Mouse (Mus musculus) liver, adult 2 months (tissue): ENCODE results near the gene 2900011O08Rik. TPM values are rescaled to one million over a fixed set of nuclear protein-coding genes. Genes with fewer than 3 reads are reported as not detected.

Experiments
- DNase-seq: peaks from one replicate; pipeline ENCODE4 v3.0.0-alpha.2; 2011; ENCODE audit warnings: low read depth, low spot score; ENCODE audit errors: extremely low read depth
- H3K27ac ChIP-seq: fragments of 200-500 bp; replicated peaks from 2 replicates; pipeline ENCODE4 v1.5.1; 2012; ENCODE audit warnings: low read depth, mild to moderate bottlenecking, control low read depth, inconsistent platforms, low read length; ENCODE audit not compliant: insufficient read depth
- H3K27me3 ChIP-seq: fragments of 200-500 bp; 2 replicates; pipeline ENCODE4 v1.6.1; 2012; ENCODE audit warnings: mild to moderate bottlenecking, moderate library complexity, low read length, inconsistent platforms; ENCODE audit not compliant: control insufficient read depth, insufficient read depth
- H3K36me3 ChIP-seq: fragments of 200-500 bp; 2 replicates; pipeline ENCODE4 v1.6.1; 2012; ENCODE audit warnings: low read length, inconsistent platforms; ENCODE audit not compliant: control insufficient read depth, insufficient read depth
- H3K4me1 ChIP-seq: fragments of 200-500 bp; 2 replicates; pipeline ENCODE4 v1.6.1; 2011; ENCODE audit warnings: low read length; ENCODE audit not compliant: control insufficient read depth, insufficient read depth
- H3K4me3 ChIP-seq: fragments of 200-500 bp; 2 replicates; pipeline ENCODE4 v1.5.1; 2011; ENCODE audit warnings: low read depth, mild to moderate bottlenecking, control low read depth, low read length, moderate library complexity; ENCODE audit not compliant: insufficient read depth
- H3K79me2 ChIP-seq: fragments of 200-500 bp; 2 replicates; pipeline ENCODE4 v1.6.1; 2012; ENCODE audit warnings: inconsistent platforms, mild to moderate bottlenecking, low read length, moderate library complexity; ENCODE audit not compliant: control insufficient read depth, insufficient read depth
- H3K9ac ChIP-seq: fragments of 200-500 bp; 2 replicates; pipeline ENCODE4 v1.6.1; 2012; ENCODE audit warnings: low read depth, mild to moderate bottlenecking, control low read depth, inconsistent platforms, low read length
- CTCF ChIP-seq: fragments of 200-500 bp; IDR thresholded peaks from 2 replicates; pipeline ENCODE4 v1.5.1; 2011; ENCODE audit warnings: low read depth, low read length, control low read depth
- POLR2A ChIP-seq: fragments of 200-500 bp; IDR thresholded peaks from 2 replicates; pipeline ENCODE4 v1.6.1; 2011; ENCODE audit warnings: low read length, control low read depth; ENCODE audit not compliant: insufficient read depth; ENCODE audit errors: extremely low read depth
- WGBS: fragments of 180-500 bp; shearing (Covaris S2); methylation state at CpG from one replicate; pipeline ENCODE4 v1.1.7; 2018; 5-methylcytosine and 5-hydroxymethylcytosine counted together
- polyA plus RNA-seq: library from polyadenylated mRNA; depleted of rRNA; stranded (reverse); fragments of >200 nt; gene quantifications from 2 replicates; pipeline ENCODE4 v1.2.3, GENCODE M21; 2012
- total RNA-seq: library from RNA; depleted of rRNA; stranded (reverse); fragments of >200 nt; gene quantifications from 2 replicates; pipeline ENCODE4 v1.2.3, GENCODE M21; 2014

2900011O08Rik gene
- total and polyA plus RNA-seq, 2 experiments, result not detected

DNA sequence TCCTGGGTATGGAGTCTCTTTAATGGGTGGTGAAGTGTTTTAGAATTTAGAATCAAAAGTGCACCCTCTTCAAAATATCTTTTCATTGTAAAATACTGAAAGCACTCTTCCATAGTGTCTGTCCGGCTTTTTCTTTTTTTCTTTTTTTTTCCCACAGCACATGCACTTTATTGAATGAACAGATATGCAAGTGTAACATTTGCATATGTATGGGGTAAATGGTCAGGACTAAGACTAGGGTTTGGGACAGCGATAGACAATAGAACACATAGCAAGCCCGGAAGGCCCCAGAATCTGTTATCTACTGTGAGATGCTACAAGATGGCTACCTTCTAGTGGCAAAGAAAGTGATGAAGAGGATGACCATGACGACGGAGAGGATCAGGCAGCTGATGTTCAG is 3.2 kb upstream of the 2900011O08Rik start:
- Histone ChIP-seq H3K4me3 (no peak overlapping the region), H3K27me3 (no peaks in the 10 kb centered on the region), H3K27ac (no peak overlapping the region), H3K9ac (no peak overlapping the region), H3K79me2 (no peaks in the 10 kb centered on the region), H3K4me1 (peaks cover 7% of the 10 kb centered on the region; the same call in 1 of the 2 replicates), H3K36me3 (no peaks in the 10 kb centered on the region)
- 97% methylated on average over 5 of the region's 5 CpGs for WGBS
- DNase-seq, result no peak
- no peak for TF ChIP-seq CTCF
- no peak for TF ChIP-seq POLR2A

DNA sequence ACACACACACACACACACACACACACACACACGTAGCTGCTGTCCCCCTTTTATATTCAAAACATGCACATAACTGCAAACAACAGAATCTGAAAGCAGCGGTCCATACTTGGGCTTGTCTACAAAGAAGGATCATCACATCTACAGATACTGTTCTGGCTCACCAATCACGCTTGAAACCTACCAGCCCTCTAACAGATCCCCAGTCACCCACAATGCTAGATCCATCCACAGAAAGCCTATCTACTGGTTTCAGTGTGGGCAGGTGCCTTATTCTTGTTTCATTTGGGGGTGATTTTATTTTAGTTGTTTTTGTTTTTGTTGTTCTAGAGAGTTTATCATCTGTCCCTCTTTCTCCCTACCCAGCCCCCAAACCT is 219 bp upstream of the 2900011O08Rik start:
- TF ChIP-seq CTCF (no peak), POLR2A (no peak)
- Histone ChIP-seq H3K4me1 (peaks cover 7% of the 10 kb centered on the region; the same call in 1 of the 2 replicates), H3K9ac (no peak overlapping the region), H3K36me3 (no peaks in the 10 kb centered on the region), H3K4me3 (no peak overlapping the region), H3K27me3 (no peaks in the 10 kb centered on the region), H3K27ac (no peak overlapping the region), H3K79me2 (no peaks in the 10 kb centered on the region)
- 82% methylated on average over 3 of the region's 3 CpGs for WGBS
- no peak for DNase-seq

DNA sequence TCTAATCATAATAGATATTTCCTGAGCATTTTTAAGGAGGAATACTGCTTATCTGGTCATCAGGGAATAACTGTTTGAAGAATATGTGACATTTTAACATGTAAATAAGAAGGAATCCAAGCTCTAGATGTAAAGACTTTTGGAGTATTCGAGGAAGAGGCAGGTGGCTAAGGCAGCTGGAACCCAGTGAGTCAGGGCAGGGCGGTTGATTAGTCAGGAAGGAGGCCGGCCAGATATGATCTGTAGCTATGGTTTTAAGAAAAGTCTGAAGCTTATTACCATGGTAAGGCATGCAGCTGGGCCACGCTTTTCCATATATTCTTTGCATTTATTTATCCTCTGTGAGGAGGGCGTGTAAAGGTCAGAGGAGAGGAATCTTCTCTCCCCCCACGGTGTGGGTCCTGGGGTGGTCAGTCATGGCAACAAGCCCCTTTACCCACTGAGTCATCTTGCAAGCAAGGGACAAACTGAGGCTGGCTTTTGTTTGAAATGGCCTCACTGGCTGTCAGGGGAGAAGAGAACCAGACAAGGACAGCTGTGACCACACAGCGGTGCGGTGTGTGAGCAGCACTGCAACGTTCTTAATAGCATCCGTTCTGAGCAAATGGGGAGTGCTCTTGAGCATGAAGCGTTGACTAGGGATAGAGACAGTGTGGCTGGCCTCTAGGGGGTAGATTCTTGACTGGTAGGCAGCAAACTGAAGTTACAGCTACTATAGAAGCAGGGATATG is 6.3 kb downstream of the 2900011O08Rik start:
- Histone ChIP-seq H3K9ac (no peak overlapping the region), H3K4me1 (no peaks in the 10 kb centered on the region), H3K36me3 (no peaks in the 10 kb centered on the region), H3K27me3 (no peaks in the 10 kb centered on the region), H3K4me3 (no peak overlapping the region), H3K79me2 (no peaks in the 10 kb centered on the region), H3K27ac (no peak overlapping the region)
- 91% methylated on average over 11 of the region's 11 CpGs for WGBS
- no peak for DNase-seq
- no peak for TF ChIP-seq POLR2A
- TF ChIP-seq CTCF, result no peak

DNA sequence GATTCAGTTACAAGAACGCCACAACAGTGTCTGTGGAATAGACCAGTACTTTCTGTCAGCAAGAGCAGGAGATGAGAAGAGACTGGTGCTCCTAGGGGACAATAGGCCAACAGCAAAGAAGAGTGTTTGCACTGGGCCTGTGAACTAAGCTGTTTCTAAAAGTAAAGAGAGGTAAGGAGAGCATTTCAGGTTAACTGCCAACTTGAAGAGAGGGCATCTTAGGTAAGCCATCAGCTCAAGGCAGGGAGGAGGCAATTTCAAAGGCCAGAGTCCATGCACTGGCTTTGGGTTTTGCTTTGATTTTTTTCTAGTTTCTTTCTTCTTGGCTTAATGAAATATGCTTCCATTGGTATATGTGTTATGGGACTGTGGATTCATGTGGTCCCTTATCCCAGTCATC is 7.7 kb downstream of the 2900011O08Rik start:
- no peak overlapping the region for H3K4me3 ChIP-seq
- DNase-seq, result peak; percentile 44
- H3K4me1 ChIP-seq, result no peaks in the 10 kb centered on the region
- no peak overlapping the region for H3K9ac ChIP-seq
- no peaks in the 10 kb centered on the region for H3K36me3 ChIP-seq
- 84% methylated on average over 1 of the region's 1 CpGs for WGBS
- TF ChIP-seq POLR2A (no peak), CTCF (no peak)
- no peak overlapping the region for H3K27ac ChIP-seq
- no peaks in the 10 kb centered on the region for H3K79me2 ChIP-seq
- H3K27me3 ChIP-seq, result no peaks in the 10 kb centered on the region

DNA sequence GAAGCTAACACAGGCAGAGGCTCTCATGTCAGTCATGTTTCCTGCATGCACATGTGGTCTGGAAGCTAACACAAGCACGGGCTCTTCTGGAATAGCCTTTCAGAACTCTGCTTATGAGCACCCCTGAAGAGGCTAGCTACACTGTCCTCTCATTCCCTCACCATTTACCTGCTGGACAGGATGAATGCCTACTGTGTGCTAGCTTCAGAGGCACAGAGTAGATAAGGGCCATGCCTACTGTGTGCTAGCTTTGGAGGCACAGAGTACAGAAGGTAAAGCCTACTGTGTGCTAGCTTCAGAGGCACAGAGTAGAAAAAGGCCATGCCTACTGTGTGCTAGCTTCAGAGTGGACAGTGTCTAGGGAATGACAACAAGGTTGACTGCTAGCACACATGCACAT is 8.1 kb downstream of the 2900011O08Rik start:
- TF ChIP-seq CTCF (no peak), POLR2A (no peak)
- Histone ChIP-seq H3K79me2 (no peaks in the 10 kb centered on the region), H3K27ac (no peak overlapping the region), H3K27me3 (no peaks in the 10 kb centered on the region), H3K36me3 (no peaks in the 10 kb centered on the region), H3K9ac (no peak overlapping the region), H3K4me3 (no peak overlapping the region), H3K4me1 (no peaks in the 10 kb centered on the region)
- 95% methylated on average over 1 of the region's 1 CpGs for WGBS
- no peak for DNase-seq

DNA sequence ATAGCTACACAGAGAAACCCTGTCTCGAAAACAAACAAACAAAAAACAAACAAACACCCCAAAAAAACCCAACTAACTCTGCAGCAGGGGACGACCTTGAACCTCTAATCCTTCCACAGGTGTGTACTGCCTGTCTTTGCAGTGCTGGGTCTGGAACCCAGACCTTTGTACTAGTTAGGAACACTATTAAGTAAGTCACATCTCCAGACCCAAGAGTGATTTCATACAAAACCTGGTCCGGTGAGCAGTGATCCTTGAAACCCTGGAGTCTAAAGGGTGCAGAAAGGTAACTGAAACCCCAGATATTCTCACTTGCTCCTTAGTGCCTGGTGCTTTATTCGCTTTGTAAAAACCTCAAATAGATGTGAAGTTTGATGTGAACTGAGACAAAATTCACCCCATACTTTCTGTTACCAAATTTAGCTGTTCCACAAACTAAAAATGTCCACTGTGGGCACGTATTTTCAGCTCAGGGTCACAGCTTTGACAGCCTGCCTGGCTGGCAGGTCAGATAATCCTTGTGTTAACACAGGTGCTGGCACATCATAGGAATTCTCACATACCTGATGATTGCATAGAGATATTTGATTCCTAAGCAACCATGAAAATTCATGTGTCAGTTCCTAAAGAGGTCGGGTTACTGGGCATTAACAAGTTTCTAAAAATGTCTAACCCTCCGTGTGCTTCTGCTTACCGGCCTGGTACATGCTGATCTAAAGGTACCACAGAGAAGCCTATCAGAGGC is 17.2 kb downstream of the 2900011O08Rik start:
- Histone ChIP-seq H3K27ac (peak overlapping the region; percentile 77), H3K27me3 (no peaks in the 10 kb centered on the region), H3K9ac (no peak overlapping the region), H3K79me2 (no peaks in the 10 kb centered on the region), H3K36me3 (no peaks in the 10 kb centered on the region), H3K4me3 (no peak overlapping the region; the same call in 1 of the 2 replicates), H3K4me1 (peaks cover 11% of the 10 kb centered on the region)
- peak; percentile 75 for DNase-seq
- WGBS, result 21% methylated on average over 8 of the region's 8 CpGs
- no peak for TF ChIP-seq CTCF
- no peak for TF ChIP-seq POLR2A
